Mouse (Mus musculus): ENCODE results near the gene Prkcz.

The Prkcz gene

GRCm38 (mm10) chr4:155306356-155307242, 54.6 kb downstream of the Prkcz start:
- no peak for DNase-seq

GRCm38 (mm10) chr4:155305531-155306031, 55.6 kb downstream of the Prkcz start:
- peak; percentile 73 for DNase-seq

- no peak for DNase-seq
Observed at GRCm38 (mm10) chr4:155304508-155305096, 56.6 kb downstream of the Prkcz start.

DNA sequence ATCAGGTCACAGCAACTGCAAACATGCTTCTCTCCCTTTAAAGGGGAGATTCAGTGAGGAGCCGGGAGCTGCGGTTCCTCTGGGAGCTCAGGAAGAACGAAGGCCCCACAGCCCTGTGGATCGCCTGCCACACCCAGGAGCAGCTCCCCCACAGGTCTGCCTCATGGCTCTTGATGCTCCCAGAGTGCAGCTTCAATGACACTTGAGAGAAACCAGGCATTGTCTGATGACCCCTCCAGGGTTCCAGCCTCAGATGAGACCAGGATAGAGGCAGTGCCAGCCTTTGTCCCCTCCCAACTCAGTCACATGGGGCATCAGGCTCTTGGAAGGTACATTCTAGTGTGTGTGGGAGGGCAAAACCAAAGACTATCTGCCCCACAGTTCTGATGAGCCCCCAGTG, 59.2 kb downstream of the Prkcz start:
- DNase-seq = no peak

GRCm38 (mm10) chr4:155301098-155301447, 60.1 kb downstream of the Prkcz start:
- DNase-seq = no peak

GRCm38 (mm10) chr4:155300421-155301097, 60.6 kb downstream of the Prkcz start:
- no peak for DNase-seq

DNA sequence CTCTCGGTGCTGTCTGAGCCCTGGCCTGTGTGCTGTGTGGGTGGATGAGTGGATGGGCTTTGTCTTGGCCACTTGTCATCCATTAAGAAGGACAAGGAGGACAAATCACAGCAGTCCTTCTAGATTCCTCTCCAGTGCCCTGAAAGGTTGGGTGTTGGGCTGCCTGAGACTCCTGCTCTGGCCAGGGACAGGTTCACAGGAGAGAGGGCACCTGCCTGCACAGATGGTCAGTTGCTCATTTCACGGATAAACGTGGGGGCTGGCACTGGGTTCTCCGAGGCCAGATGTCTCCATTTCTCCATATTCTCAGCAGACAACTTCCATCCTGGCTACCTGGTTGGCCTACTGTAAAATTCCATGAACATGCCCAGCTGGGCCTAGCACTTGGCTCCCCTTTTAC, 62.3 kb downstream of the Prkcz start:
- DNase-seq = no peak

GRCm38 (mm10) chr4:155297057-155297456, 64.1 kb downstream of the Prkcz start:
- DNase-seq = no peak

- peak; percentile 89 for DNase-seq
Observed at GRCm38 (mm10) chr4:155295996-155296395, 65.2 kb downstream of the Prkcz start.

DNA sequence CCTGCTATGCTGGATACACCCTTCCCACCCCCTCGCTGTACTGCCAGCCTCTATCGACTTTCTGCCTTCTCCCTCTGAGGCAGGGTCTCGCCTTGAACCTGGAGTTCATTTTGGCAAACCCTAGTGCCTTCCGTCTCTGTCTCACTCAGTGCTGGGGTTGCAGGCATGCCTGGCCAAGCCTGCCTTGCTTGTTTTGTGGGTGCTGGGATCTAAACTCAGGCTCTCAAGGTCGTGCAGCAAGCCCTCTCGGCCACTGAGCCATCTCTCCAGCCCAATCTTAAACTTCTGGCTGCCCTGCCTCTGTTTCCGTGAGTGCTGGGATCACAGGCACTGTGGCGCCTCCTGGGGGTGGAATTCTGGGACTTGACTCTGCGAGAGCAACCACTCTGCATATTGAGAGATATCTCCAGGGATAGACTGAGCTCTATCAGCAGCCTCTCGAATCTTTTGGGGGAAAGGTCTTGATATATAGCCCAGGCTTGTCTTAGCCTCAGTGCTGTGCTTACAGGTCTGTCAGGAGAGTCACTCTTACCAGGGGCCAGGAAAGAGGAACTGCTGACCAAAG, 66.1 kb downstream of the Prkcz start:
- no peak for DNase-seq

GRCm38 (mm10) chr4:155294381-155294780, 66.8 kb downstream of the Prkcz start:
- no peak for DNase-seq

DNA sequence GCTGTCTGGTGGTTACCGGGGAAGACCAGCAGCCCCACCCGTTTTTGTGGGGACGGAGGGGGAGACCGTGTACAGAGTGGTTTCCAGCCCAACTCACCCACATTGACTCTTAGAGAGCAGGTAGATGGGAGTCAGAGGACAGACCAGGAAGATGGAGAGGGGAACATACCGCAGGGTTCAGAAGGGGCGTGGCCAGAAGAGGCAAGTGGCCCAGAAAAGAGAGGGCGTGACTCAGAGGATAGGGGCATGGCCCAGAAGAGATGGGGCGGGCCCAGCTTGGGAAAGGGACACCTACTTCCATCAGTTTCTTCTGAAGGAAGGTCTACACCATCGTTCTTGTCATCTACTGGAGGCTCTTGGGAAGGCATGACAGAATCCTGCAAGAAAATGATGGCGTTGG, 68.3 kb downstream of the Prkcz start:
- no peak for DNase-seq

DNA sequence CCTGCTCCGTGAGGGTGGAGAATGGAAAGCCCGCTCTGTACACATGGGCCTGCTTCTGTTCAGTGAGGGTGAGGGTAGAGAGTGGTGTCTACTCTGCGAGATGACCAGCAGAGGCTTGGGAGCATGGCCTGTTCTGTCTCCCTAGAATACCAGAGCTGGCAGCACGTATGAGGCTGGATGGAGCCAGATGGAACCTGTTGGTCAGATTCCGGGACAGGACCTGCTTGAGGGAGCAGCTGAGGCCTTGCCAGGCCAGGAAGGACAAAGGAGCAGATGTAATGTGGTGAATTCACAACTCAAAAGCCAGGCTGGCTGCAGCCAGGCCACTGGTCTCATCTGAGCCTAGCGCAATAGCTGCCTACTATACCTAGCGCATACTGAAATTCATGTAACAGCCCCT, 71.1 kb downstream of the Prkcz start:
- no peak for DNase-seq

- no peak for DNase-seq
Observed at GRCm38 (mm10) chr4:155288586-155288985, 72.6 kb downstream of the Prkcz start.

- no peak for DNase-seq
Observed at GRCm38 (mm10) chr4:155287713-155288112, 73.4 kb downstream of the Prkcz start.

DNA sequence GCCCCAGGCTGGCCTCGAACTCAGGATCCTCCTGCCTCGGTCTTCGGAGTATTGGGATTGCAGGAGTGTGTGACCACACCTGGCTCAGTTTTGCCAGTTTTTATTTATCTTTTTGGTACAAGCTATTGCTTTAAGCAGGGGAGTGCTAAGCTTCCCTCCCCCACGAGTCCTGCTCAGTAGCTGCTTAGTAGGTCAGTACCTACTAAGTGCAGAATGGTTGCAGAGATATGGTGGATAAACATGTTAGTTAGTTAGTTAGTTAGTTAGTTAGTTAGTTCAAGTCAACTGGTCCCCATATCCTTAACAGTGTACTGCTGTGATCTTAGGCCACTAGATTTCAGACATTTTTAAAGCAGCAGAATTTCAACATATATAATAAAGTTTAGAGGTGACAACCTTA, 75.1 kb downstream of the Prkcz start:
- DNase-seq = no peak

DNA sequence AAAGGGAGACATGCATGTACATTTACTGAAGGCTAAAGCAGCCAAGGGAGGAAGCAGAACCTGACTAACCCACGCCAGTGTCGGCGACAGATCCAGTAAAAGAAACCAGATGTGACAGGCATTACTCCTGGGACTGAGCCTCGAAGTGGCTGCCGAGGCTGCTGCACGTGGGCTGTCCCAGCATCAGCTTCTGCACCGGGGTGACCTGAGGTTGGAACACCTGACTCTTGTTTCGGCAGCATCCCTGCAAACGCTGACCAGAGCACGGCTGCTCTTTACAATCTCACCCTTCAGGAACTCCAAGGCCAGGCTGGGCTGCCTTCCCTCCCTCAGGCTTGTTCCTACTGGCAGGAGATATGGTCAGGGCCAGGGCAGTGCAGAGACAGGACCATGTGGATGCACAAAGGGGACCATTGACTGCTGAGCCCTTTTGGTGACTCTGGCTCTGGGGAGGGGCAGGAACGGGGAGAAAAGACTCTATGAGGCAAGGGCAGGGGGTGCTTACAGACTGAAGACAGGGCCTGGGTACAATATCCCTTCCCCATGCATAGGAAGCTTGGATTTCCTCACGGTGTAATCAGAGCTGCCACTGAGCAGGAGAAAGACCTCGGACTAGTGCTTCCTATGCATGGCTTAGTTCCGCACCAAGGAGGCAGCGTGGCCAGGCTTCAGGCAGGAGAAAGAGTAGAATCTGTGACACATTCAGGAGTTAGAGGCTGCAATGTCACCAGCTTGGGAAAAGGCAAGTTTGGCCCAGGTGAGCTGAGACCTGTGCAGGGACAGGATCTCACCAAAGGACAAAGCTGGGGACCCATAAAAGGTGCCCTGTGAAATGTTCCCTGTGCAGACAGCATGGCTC, 76.4 kb downstream of the Prkcz start:
- no peak for DNase-seq

DNA sequence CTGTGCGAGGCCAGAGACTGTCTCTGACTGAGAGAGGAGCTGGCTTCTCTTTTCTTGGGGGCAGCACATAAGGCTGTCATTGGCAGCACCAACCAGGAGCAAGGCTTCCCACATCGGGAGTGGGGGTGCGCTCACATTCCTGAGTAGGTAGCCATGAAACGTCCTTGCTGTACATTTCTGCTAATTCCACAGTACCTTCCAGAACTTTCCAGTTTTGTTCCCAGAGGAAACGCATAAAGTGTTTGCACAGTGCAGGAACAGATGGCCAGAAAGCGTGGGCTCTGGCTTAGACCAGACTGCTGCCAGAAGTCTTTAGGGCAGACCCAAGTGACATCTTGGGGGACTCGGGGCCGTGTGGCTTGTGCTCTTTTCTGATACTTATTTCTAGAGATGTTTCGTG, 77.6 kb downstream of the Prkcz start:
- DNase-seq = no peak

DNA sequence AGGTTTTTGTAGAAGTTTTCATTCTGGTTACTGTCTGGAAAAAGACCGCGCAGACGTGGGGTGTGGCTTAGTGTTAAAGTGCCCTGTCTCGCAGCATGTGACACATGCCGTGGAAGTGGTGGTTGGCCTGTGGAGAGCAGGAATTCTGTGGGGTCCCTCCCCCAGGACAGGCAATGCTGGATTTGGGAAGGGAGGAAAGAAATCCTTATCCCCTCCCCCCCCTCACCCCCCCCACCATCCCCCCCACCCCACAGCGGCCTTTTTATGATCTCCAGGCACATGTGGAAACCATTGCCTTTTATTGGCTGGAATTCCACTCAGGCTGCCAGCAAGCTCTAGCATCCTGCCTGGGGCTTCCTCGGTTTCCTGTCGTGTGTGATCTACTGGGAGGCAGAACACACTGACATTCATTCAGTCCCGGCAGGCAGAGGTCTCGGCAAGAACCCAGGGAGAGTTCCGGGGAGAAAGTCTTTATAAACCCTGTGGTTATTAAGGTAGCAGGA, 78.1 kb downstream of the Prkcz start:
- no peak for DNase-seq

DNA sequence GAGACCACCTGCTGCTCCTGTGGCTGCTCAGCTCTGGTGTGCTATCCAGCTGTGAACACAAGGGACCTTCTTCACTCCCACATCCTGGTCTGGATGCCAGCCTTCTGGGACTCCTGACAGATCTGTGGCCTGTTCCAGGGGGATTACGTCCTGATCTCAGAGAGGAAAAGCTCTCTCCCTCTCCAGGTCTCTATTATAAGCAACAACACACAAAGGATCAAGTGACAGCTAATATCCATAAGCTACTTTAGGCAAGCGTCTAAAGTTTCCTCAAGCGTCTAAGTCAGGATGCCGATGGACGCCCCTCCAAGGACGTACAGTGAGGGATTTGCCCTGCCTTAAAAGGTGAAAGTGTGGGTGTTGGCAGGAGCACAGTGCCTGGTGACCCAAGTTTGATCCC, 78.9 kb downstream of the Prkcz start:
- no peak for DNase-seq

GRCm38 (mm10) chr4:155281652-155282051, 79.5 kb downstream of the Prkcz start:
- DNase-seq = peak; percentile 76

DNA sequence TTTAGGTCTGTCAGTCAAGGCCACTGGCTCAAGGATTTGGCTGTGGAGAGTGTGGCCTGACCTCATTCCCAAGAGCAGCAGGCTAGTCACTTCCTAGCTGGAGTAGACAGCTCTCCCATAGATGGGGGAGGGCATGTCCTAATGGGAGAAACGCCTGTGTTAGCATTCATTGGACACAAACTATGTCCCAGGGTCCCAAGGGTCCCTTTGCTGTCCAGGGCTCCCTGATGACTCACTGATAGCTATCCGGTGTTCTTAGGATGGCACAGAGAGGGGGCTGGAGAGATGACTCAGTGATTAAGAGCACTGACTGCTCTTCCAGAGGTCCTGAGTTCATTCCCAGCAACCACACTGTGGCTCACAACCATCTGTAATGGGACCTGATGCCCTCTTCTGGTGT, 79.9 kb downstream of the Prkcz start:
- no peak for DNase-seq
